Mouse (Mus musculus): Measurements from ENCODE around the gene Vps11. TPM values are rescaled to one million over a fixed set of nuclear protein-coding genes. Genes with fewer than 3 reads are reported as not detected.
A peak's percentile ranks its signal among the peaks of the same experiment; 100 is the strongest.

Gene Vps11
- polyA plus RNA-seq, 1 experiment from 2014 or later, result 34.4 TPM

DNA sequence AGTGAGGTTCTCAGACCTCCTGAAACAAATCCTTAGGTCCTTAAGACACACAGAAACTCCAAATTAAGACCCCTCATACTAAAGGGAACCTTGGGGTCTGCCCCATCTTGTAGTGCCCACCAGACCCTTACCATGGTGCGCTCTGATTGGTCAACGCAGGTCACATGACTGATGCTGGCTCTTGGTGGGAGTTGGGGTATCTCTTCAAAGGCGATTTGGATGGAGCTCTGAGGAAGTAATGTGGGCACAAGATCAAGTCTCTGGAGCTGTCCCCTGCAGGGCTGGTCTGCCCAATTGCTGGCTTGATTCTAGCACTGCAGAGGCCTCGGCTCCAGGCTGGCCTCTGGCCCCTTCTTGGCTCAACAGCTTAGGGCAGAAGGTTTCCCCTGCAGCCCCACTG is 44.0 kb downstream of the Vps11 start:
- no peak overlapping the region for H3K9ac ChIP-seq (replicated peaks; ENCODE audit: low read depth, low read length)
- WGBS, result 68% methylated on average over 4 of the region's 4 CpGs
- no peak overlapping the region for H3K4me3 ChIP-seq (ENCODE audit: low read depth, low read length)
- no peak overlapping the region for H3K4me2 ChIP-seq (ENCODE audit: low read depth, low read length)
- H3K36me3 ChIP-seq (ENCODE audit: control insufficient read depth, insufficient read depth, low read length), result peaks cover 23% of the 10 kb centered on the region
- H3K27me3 ChIP-seq (ENCODE audit: control insufficient read depth, insufficient read depth, low read length), result no peaks in the 10 kb centered on the region
- H3K4me1 ChIP-seq (ENCODE audit: control insufficient read depth, insufficient read depth, low read length), result peaks cover 23% of the 10 kb centered on the region
- H3K27ac ChIP-seq (ENCODE audit: low read depth, low read length), result no peak overlapping the region
- ATAC-seq (ENCODE audit: low read depth), result no peak
- H3K9me3 ChIP-seq (ENCODE audit: control insufficient read depth, low read length), result no peaks in the 10 kb centered on the region

DNA sequence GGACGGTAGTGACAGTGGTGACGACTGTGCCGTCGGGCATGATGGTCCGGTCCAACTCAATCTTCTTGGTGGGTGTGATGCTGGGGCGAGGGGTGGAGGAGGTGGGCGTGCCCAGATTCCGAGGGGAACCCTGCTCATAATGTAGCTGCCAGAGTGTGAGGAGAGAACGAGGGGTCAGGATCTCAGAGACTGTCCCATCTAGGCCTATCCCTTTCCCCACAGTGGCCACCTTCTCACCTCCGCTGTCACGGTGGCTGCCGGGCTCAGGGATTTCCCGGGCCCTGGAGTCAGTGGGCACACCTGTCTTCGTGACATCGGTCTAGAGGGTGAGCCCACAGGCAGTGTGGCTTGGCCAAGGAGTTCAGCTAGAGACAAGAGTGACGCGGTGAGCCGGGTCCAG is 46.6 kb downstream of the Vps11 start:
- H3K9me3 ChIP-seq (ENCODE audit: control insufficient read depth, low read length), result no peaks in the 10 kb centered on the region
- no peak overlapping the region for H3K4me2 ChIP-seq (ENCODE audit: low read depth, low read length)
- H3K27ac ChIP-seq (ENCODE audit: low read depth, low read length), result no peak overlapping the region
- H3K4me3 ChIP-seq (ENCODE audit: low read depth, low read length), result no peak overlapping the region
- H3K4me1 ChIP-seq (ENCODE audit: control insufficient read depth, insufficient read depth, low read length), result peaks cover 20% of the 10 kb centered on the region
- H3K27me3 ChIP-seq (ENCODE audit: control insufficient read depth, insufficient read depth, low read length), result no peaks in the 10 kb centered on the region
- no peak overlapping the region for H3K9ac ChIP-seq (replicated peaks; ENCODE audit: low read depth, low read length)
- 96% methylated on average over 18 of the region's 18 CpGs for WGBS
- ATAC-seq (ENCODE audit: low read depth), result no peak
- H3K36me3 ChIP-seq (ENCODE audit: control insufficient read depth, insufficient read depth, low read length), result peaks cover 28% of the 10 kb centered on the region

DNA sequence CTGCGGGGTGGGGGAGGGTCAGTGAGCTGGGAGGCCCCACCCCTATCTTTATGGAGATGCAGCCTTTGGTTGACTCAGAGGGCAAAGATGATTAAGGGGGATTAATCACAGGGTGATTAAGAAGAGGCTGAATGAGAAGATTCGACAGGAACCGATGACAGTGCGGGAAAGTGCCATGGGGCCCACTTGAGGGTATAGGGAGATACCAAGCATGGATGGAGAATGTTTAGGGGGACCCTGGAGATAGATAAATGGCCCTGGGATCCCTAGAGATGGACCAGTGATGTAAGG is 47.3 kb downstream of the Vps11 start:
- Histone ChIP-seq H3K4me1 (ENCODE audit: control insufficient read depth, insufficient read depth, low read length) (peaks cover 18% of the 10 kb centered on the region), H3K36me3 (ENCODE audit: control insufficient read depth, insufficient read depth, low read length) (peaks cover 28% of the 10 kb centered on the region), H3K4me2 (ENCODE audit: low read depth, low read length) (no peak overlapping the region), H3K27ac (ENCODE audit: low read depth, low read length) (no peak overlapping the region), H3K9ac (replicated peaks; ENCODE audit: low read depth, low read length) (no peak overlapping the region), H3K27me3 (ENCODE audit: control insufficient read depth, insufficient read depth, low read length) (no peaks in the 10 kb centered on the region), H3K9me3 (ENCODE audit: control insufficient read depth, low read length) (no peaks in the 10 kb centered on the region), H3K4me3 (ENCODE audit: low read depth, low read length) (no peak overlapping the region)
- ATAC-seq (ENCODE audit: low read depth), result no peak
- WGBS, result 76% methylated on average over 4 of the region's 4 CpGs

DNA sequence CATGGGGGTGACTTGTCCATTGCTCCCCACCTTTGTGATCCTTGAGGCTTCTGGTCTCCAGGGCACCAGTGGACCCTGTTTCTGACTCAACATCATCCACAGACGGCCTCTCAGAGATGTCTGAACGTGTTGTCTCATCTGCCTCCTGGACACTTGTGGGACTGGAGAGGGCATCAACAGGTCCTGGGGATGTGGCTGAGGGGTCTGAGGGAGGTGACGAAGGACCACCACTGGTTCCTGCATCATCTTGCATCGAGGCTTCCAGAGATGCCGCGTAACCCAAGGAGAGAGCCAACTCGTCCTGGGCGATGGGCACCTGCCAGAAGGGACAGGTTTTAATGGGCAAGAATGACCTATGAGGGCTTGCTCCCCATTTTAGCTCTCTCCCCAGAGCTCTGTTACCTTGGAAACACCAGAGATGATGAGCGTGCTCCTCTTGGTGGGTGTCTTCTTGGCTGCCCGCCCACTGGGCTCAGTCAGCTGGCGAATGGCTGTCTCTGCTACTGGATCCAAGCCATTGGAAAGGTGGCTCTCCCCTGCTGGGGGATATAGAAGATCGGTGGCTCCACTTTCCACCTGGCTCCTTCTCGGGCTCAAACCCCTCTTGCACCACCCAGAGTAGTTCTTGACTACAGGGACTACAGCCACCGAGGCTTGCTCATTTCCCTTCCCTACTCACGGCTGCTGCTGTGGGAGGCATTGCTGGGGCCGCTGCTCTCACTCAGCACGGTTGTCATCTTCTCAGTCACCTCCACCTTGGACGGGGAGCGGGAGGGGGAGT is 47.8 kb downstream of the Vps11 start:
- no peak for ATAC-seq (ENCODE audit: low read depth)
- 76% methylated on average over 19 of the region's 19 CpGs for WGBS

DNA sequence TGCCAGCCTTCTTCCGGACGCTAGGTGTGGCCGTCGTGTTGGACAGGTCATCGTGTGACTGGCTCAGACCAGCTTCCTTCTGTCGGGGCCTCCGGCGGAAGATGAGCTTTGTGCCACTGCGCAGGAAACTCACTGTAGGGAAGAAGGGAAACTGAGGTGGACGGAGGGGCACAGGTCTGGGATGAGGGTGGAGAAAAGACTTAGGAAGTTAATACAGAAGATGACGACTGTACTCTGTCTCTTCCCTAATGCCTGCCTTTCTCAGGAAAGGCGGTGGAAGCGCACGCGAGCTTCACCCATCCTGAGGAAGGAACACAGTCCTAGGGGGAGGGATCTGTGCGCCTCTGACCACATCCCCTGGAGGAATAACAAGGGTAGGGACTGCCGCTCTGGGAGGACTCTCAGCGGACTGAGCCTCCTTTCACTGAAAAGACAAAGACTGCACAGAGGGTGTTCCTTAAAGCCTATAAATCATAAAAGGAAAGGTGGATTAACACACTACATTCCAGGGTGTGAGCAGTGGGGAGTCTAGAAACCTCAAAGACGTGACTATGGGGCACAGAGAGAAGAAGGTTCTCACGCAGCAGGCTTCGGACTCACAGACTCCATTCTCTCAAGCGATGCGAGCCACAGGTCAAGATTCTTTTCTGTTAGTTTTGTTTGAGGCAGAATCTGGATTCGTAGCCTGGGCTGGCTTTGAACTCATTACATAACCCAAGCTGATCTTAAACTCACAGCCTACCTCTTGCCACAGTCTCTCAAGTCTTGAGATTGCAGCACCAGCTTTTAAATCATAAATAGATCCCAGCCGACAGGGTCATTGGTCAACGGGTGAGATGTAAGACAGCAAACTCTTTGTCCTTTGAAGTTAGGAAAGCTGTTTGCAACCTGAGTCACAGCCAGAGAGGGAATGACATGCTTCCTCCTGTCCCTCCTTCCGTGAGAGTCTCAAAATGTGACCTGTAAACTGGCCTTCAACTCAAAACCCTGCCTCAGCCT is 50.0 kb downstream of the Vps11 start:
- Histone ChIP-seq H3K4me1 (ENCODE audit: control insufficient read depth, insufficient read depth, low read length) (no peaks in the 10 kb centered on the region; the same call in 1 of the 2 replicates), H3K4me2 (ENCODE audit: low read depth, low read length) (no peak overlapping the region), H3K9ac (replicated peaks; ENCODE audit: low read depth, low read length) (peak overlapping the region; percentile 11; the same call in 1 of the 2 replicates), H3K36me3 (ENCODE audit: control insufficient read depth, insufficient read depth, low read length) (peaks cover 28% of the 10 kb centered on the region), H3K27ac (ENCODE audit: low read depth, low read length) (no peak overlapping the region), H3K9me3 (ENCODE audit: control insufficient read depth, low read length) (no peaks in the 10 kb centered on the region), H3K27me3 (ENCODE audit: control insufficient read depth, insufficient read depth, low read length) (no peaks in the 10 kb centered on the region), H3K4me3 (ENCODE audit: low read depth, low read length) (no peak overlapping the region)
- WGBS, result 8% methylated on average over 27 of the region's 27 CpGs
- ATAC-seq (ENCODE audit: low read depth), result no peak; the same call in 1 of the 2 replicates

More for the DNA sequence above, 47.8 kb downstream of the Vps11 start:
- H3K27me3 ChIP-seq (ENCODE audit: control insufficient read depth, insufficient read depth, low read length), result no peaks in the 10 kb centered on the region
- no peak overlapping the region for H3K9ac ChIP-seq (replicated peaks; ENCODE audit: low read depth, low read length)
- no peaks in the 10 kb centered on the region for H3K9me3 ChIP-seq (ENCODE audit: control insufficient read depth, low read length)
- no peak overlapping the region for H3K4me2 ChIP-seq (ENCODE audit: low read depth, low read length)
- H3K36me3 ChIP-seq (ENCODE audit: control insufficient read depth, insufficient read depth, low read length), result peaks cover 28% of the 10 kb centered on the region
- no peak overlapping the region for H3K4me3 ChIP-seq (ENCODE audit: low read depth, low read length)
- H3K4me1 ChIP-seq (ENCODE audit: control insufficient read depth, insufficient read depth, low read length), result peaks cover 14% of the 10 kb centered on the region
- H3K27ac ChIP-seq (ENCODE audit: low read depth, low read length), result no peak overlapping the region

DNA sequence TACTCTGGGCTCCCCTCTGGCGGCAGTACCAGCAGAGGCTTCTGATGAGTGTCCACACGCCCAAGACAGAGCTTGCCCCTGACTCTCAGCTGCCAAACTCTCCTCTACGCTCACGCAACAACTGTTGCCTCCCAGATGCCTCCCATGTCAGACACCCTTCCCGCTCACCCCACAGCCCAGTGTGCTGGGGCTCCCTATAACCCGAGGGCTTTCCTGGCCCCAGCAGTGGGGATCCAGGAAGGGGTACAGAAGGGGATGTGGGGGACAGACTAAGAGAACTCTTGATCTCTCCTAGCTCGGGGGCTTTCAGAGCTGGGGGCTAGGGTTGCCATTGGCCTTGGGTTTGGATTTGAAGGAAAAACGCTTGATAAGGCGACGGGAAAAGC is 50.7 kb downstream of the Vps11 start:
- H3K9ac ChIP-seq (replicated peaks; ENCODE audit: low read depth, low read length), result 0 out of 2 replicates have a peak overlapping the region, but pooled peaks have one; percentile 11
- no peaks in the 10 kb centered on the region for H3K9me3 ChIP-seq (ENCODE audit: control insufficient read depth, low read length)
- no peak overlapping the region for H3K27ac ChIP-seq (ENCODE audit: low read depth, low read length)
- no peaks in the 10 kb centered on the region for H3K27me3 ChIP-seq (ENCODE audit: control insufficient read depth, insufficient read depth, low read length)
- no peaks in the 10 kb centered on the region; the same call in 1 of the 2 replicates for H3K4me1 ChIP-seq (ENCODE audit: control insufficient read depth, insufficient read depth, low read length)
- WGBS, result 35% methylated on average over 10 of the region's 10 CpGs
- H3K36me3 ChIP-seq (ENCODE audit: control insufficient read depth, insufficient read depth, low read length), result peaks cover 21% of the 10 kb centered on the region
- H3K4me2 ChIP-seq (ENCODE audit: low read depth, low read length), result no peak overlapping the region
- ATAC-seq (ENCODE audit: low read depth), result no peak
- no peak overlapping the region for H3K4me3 ChIP-seq (ENCODE audit: low read depth, low read length)

DNA sequence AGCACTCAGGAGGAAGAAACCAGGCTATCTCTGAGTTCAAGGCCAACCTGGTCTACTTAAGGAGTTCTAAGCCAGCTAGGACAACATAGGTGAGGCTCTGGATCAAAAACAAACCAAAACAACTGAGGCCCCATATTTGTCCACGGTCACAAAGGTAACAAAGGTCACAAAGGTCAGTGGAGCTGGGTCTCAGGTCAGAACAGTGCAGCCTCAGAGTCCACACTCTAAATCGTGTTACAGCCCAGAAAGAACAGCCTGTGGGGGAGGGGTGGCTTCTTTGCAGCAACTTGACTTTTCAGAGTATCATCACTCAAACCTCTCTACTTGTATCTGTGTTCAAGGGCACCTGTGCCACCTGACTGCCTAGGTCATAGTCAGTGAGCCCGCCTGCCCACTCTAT is 51.7 kb downstream of the Vps11 start:
- H3K27ac ChIP-seq (ENCODE audit: low read depth, low read length), result no peak overlapping the region
- peaks cover 2% of the 10 kb centered on the region for H3K4me1 ChIP-seq (ENCODE audit: control insufficient read depth, insufficient read depth, low read length)
- no peak overlapping the region for H3K9ac ChIP-seq (replicated peaks; ENCODE audit: low read depth, low read length)
- peaks cover 13% of the 10 kb centered on the region for H3K36me3 ChIP-seq (ENCODE audit: control insufficient read depth, insufficient read depth, low read length)
- H3K9me3 ChIP-seq (ENCODE audit: control insufficient read depth, low read length), result no peaks in the 10 kb centered on the region
- no peaks in the 10 kb centered on the region for H3K27me3 ChIP-seq (ENCODE audit: control insufficient read depth, insufficient read depth, low read length)
- WGBS, result 64% methylated on average over 3 of the region's 3 CpGs
- H3K4me3 ChIP-seq (ENCODE audit: low read depth, low read length), result no peak overlapping the region
- H3K4me2 ChIP-seq (ENCODE audit: low read depth, low read length), result no peak overlapping the region
- ATAC-seq (ENCODE audit: low read depth), result no peak

DNA sequence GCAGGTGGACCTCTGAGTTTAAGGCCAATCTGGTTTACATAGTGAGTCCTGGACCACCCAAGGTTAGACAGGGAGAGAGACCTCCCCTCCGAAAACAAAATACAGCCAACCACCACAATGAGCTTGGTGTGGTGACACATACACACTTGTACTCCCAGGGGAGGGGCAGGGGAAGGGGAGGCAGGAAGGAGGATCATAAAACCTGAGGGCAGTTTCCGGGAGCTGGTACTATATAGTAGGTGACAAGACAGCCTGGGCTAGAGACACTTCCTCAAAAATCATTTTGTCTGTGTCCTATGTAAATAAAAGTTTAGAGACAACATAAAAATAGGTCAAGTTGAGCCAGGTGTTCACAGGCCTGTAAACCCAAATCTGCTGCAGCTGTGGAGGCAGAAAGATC is 54.2 kb downstream of the Vps11 start:
- WGBS, result 80% methylated on average over 2 of the region's 2 CpGs

DNA sequence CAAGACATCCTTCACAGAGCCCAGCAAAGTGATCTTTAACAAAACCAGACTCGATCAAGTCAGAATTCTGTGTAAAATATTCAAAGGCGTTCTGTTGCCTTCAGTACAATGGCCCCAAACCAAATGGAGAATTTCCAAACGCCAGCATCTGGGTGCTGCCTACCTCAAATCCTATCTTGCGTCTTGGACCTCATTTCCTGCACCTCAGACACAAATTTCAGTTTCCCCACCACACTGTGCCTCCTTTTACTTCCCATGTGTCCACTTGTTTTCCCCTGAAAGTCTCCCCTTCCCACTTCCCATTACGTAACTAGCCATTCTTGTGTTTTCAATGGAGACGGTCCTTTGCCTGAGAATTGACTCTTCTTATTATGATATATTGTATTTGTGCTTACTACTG is 54.9 kb downstream of the Vps11 start:
- Histone ChIP-seq H3K4me2 (ENCODE audit: low read depth, low read length) (no peak overlapping the region), H3K9ac (replicated peaks; ENCODE audit: low read depth, low read length) (no peak overlapping the region), H3K36me3 (ENCODE audit: control insufficient read depth, insufficient read depth, low read length) (peaks cover 11% of the 10 kb centered on the region; the same call in 1 of the 2 replicates), H3K9me3 (ENCODE audit: control insufficient read depth, low read length) (no peaks in the 10 kb centered on the region), H3K27me3 (ENCODE audit: control insufficient read depth, insufficient read depth, low read length) (no peaks in the 10 kb centered on the region), H3K27ac (ENCODE audit: low read depth, low read length) (no peak overlapping the region), H3K4me1 (ENCODE audit: control insufficient read depth, insufficient read depth, low read length) (peaks cover 10% of the 10 kb centered on the region), H3K4me3 (ENCODE audit: low read depth, low read length) (no peak overlapping the region)
- WGBS, result 92% methylated on average over 6 of the region's 6 CpGs
- no peak for ATAC-seq (ENCODE audit: low read depth)

More for the DNA sequence above, 54.2 kb downstream of the Vps11 start:
- H3K9me3 ChIP-seq (ENCODE audit: control insufficient read depth, low read length), result no peaks in the 10 kb centered on the region
- H3K9ac ChIP-seq (replicated peaks; ENCODE audit: low read depth, low read length), result no peak overlapping the region
- no peak overlapping the region for H3K4me3 ChIP-seq (ENCODE audit: low read depth, low read length)
- no peak for ATAC-seq (ENCODE audit: low read depth)
- H3K36me3 ChIP-seq (ENCODE audit: control insufficient read depth, insufficient read depth, low read length), result peaks cover 12% of the 10 kb centered on the region; the same call in 1 of the 2 replicates
- no peak overlapping the region for H3K27ac ChIP-seq (ENCODE audit: low read depth, low read length)
- no peak overlapping the region for H3K4me2 ChIP-seq (ENCODE audit: low read depth, low read length)
- no peaks in the 10 kb centered on the region for H3K27me3 ChIP-seq (ENCODE audit: control insufficient read depth, insufficient read depth, low read length)
- H3K4me1 ChIP-seq (ENCODE audit: control insufficient read depth, insufficient read depth, low read length), result peaks cover 10% of the 10 kb centered on the region
